Mouse (Mus musculus) urinary bladder, postnatal 14 days (tissue): ENCODE measurements around the gene Kcnma1.

Experiments used
- DNase-seq: peaks from one replicate; pipeline ENCODE4 v3.0.0; 2021; ENCODE audit warnings: low spot score

The Kcnma1 gene

GRCm38 (mm10) chr14:23774542-23774941 is 239.7 kb downstream of the Kcnma1 start:
- DNase-seq = no peak

GRCm38 (mm10) chr14:23772685-23773084 is 241.6 kb downstream of the Kcnma1 start:
- DNase-seq = no peak

GRCm38 (mm10) chr14:23771794-23772193 is 242.5 kb downstream of the Kcnma1 start:
- no peak for DNase-seq

- DNase-seq = no peak
Measured at GRCm38 (mm10) chr14:23762471-23762870, 251.8 kb downstream of the Kcnma1 start.

GRCm38 (mm10) chr14:23759626-23760025 is 254.7 kb downstream of the Kcnma1 start:
- no peak for DNase-seq

GRCm38 (mm10) chr14:23758421-23758820 is 255.9 kb downstream of the Kcnma1 start:
- DNase-seq = no peak

GRCm38 (mm10) chr14:23748011-23748410 is 266.3 kb downstream of the Kcnma1 start:
- no peak for DNase-seq

- no peak for DNase-seq
Measured at GRCm38 (mm10) chr14:23746976-23747375, 267.3 kb downstream of the Kcnma1 start.

GRCm38 (mm10) chr14:23741531-23741930 is 272.8 kb downstream of the Kcnma1 start:
- DNase-seq = no peak

- DNase-seq = no peak
Measured at GRCm38 (mm10) chr14:23734200-23734599, 280.1 kb downstream of the Kcnma1 start.

- DNase-seq = no peak
Measured at GRCm38 (mm10) chr14:23729377-23729776, 284.9 kb downstream of the Kcnma1 start.

GRCm38 (mm10) chr14:23723701-23724430 is 290.4 kb downstream of the Kcnma1 start:
- no peak for DNase-seq

GRCm38 (mm10) chr14:23719246-23719645 is 295.0 kb downstream of the Kcnma1 start:
- DNase-seq = no peak

GRCm38 (mm10) chr14:23718667-23719066 is 295.6 kb downstream of the Kcnma1 start:
- no peak for DNase-seq

- no peak for DNase-seq
Measured at GRCm38 (mm10) chr14:23714396-23715131, 299.7 kb downstream of the Kcnma1 start.

- DNase-seq = no peak
Measured at GRCm38 (mm10) chr14:23712891-23713290, 301.4 kb downstream of the Kcnma1 start.

GRCm38 (mm10) chr14:23710954-23711353 is 303.3 kb downstream of the Kcnma1 start:
- no peak for DNase-seq

GRCm38 (mm10) chr14:23706837-23707236 is 307.5 kb downstream of the Kcnma1 start:
- peak; percentile 17 for DNase-seq

- no peak for DNase-seq
Measured at GRCm38 (mm10) chr14:23705647-23706046, 308.6 kb downstream of the Kcnma1 start.

- DNase-seq = no peak
Measured at GRCm38 (mm10) chr14:23704303-23704702, 310.0 kb downstream of the Kcnma1 start.

- no peak for DNase-seq
Measured at GRCm38 (mm10) chr14:23696341-23696740, 317.9 kb downstream of the Kcnma1 start.

- DNase-seq = no peak
Measured at GRCm38 (mm10) chr14:23689681-23690080, 324.6 kb downstream of the Kcnma1 start.

GRCm38 (mm10) chr14:23688513-23688912 is 325.8 kb downstream of the Kcnma1 start:
- no peak for DNase-seq
